Mouse (Mus musculus) MEL (cell line): ENCODE results near the gene Ssh1. TPM values are rescaled to one million over a fixed set of nuclear protein-coding genes. Genes with fewer than 3 reads are reported as not detected.
A peak's percentile ranks its signal among the peaks of the same experiment; 100 is the strongest.

Experiments
- DNase-seq: peaks from one replicate; pipeline ENCODE4 v3.0.0; 2011; ENCODE audit warnings: low read depth, low spot score
- H3K27ac ChIP-seq: 2 replicates; pipeline ENCODE4 v1.5.1; 2012; ENCODE audit warnings: low read depth, mild to moderate bottlenecking, control low read depth, low read length, moderate library complexity; ENCODE audit not compliant: control insufficient read depth
- H3K27me3 ChIP-seq, 2 experiments: fragments of 150-350 bp in 1 of 2; sonication (generic) in 1 of 2; 2 replicates each; pipeline ENCODE4 v1.6.1; 2012; ENCODE audit warnings: low read length in 2 of 2, mild to moderate bottlenecking in 2 of 2, improper control_type of control experiment in 1 of 2, moderate library complexity in 1 of 2; ENCODE audit not compliant: insufficient read depth in 2 of 2, control insufficient read depth in 1 of 2
- H3K36me3 ChIP-seq, 2 experiments: 2 replicates each; pipeline ENCODE4 v1.6.1; 2012 to 2014; ENCODE audit warnings: low read length in 2 of 2, improper control_type of control experiment in 1 of 2, inconsistent platforms in 1 of 2, mild to moderate bottlenecking in 1 of 2; ENCODE audit not compliant: insufficient read depth in 2 of 2, control insufficient read depth in 1 of 2
- H3K4me1 ChIP-seq, 2 experiments: fragments of 150-350 bp in 1 of 2; sonication (generic) in 1 of 2; 2 replicates each; pipeline ENCODE4 v1.6.1; 2012; ENCODE audit warnings: low read length in 2 of 2, improper control_type of control experiment in 1 of 2, mild to moderate bottlenecking in 1 of 2; ENCODE audit not compliant: insufficient read depth in 2 of 2, control insufficient read depth in 1 of 2
- H3K4me3 ChIP-seq, 2 experiments: fragments of 150-350 bp in 1 of 2; sonication (generic) in 1 of 2; 2 replicates each; pipeline ENCODE4 v1.5.1; 2012; ENCODE audit warnings: low read depth in 2 of 2, low read length in 2 of 2, mild to moderate bottlenecking in 2 of 2, moderate library complexity in 2 of 2, control low read depth in 1 of 2, improper control_type of control experiment in 1 of 2; ENCODE audit not compliant: control insufficient read depth in 1 of 2, insufficient read depth in 1 of 2
- H3K79me2 ChIP-seq: 2 replicates; pipeline ENCODE4 v1.6.1; 2012; ENCODE audit warnings: mild to moderate bottlenecking, low read length, moderate library complexity; ENCODE audit not compliant: control insufficient read depth, poor library complexity, insufficient read depth
- H3K9ac ChIP-seq: 2 replicates; pipeline ENCODE4 v1.6.1; 2012; ENCODE audit warnings: low read depth, mild to moderate bottlenecking, control low read depth, low read length, moderate library complexity; ENCODE audit not compliant: control insufficient read depth, poor library complexity, severe bottlenecking
- H3K9me3 ChIP-seq: fragments of 150-350 bp; sonication (generic); replicated peaks from 2 replicates; pipeline ENCODE4 v1.6.1; 2012; ENCODE audit warnings: mild to moderate bottlenecking, low read length, improper control_type of control experiment, moderate library complexity; ENCODE audit not compliant: insufficient read depth
- BHLHE40 ChIP-seq: IDR thresholded peaks from 2 replicates; pipeline ENCODE4 v1.6.1; 2012; ENCODE audit warnings: low read depth, mild to moderate bottlenecking, inconsistent platforms, low read length, improper control_type of control experiment, borderline replicate concordance
- CHD1 ChIP-seq: IDR thresholded peaks from 2 replicates; pipeline ENCODE4 v1.6.1; 2012; ENCODE audit warnings: low read depth, mild to moderate bottlenecking, inconsistent platforms, low read length, improper control_type of control experiment
- CHD2 ChIP-seq: IDR thresholded peaks from 2 replicates; pipeline ENCODE4 v1.6.1; 2011; ENCODE audit warnings: low read length, improper control_type of control experiment
- ELF1 ChIP-seq: IDR thresholded peaks from 2 replicates; pipeline ENCODE4 v1.6.1; 2014; ENCODE audit warnings: low read depth, mild to moderate bottlenecking, inconsistent platforms, low read length, improper control_type of control experiment, moderate library complexity
- EP300 ChIP-seq, 2 experiments: IDR thresholded peaks; 2 replicates each; pipeline ENCODE4 v1.6.1; 2011; ENCODE audit warnings: improper control_type of control experiment in 2 of 2, low read length in 2 of 2, low read depth in 1 of 2, mild to moderate bottlenecking in 1 of 2
- ETS1 ChIP-seq: IDR thresholded peaks from 2 replicates; pipeline ENCODE4 v1.6.1; 2012; ENCODE audit warnings: low read depth, mild to moderate bottlenecking, inconsistent platforms, low read length, improper control_type of control experiment, moderate library complexity
- GATA1 ChIP-seq: IDR thresholded peaks from 2 replicates; pipeline ENCODE4 v1.6.1; 2011; ENCODE audit warnings: low read depth, low read length, improper control_type of control experiment
- HCFC1 ChIP-seq: IDR thresholded peaks from 2 replicates; pipeline ENCODE4 v1.6.1; 2012; ENCODE audit warnings: low read depth, mild to moderate bottlenecking, inconsistent platforms, low read length, improper control_type of control experiment, moderate library complexity
- MAFK ChIP-seq: IDR thresholded peaks from 2 replicates; pipeline ENCODE4 v1.6.1; 2011; ENCODE audit warnings: low read depth, mild to moderate bottlenecking, low read length, improper control_type of control experiment, borderline replicate concordance
- MAX ChIP-seq: IDR thresholded peaks from 2 replicates; pipeline ENCODE4 v1.6.1; 2011; ENCODE audit warnings: low read length, improper control_type of control experiment
- MAZ ChIP-seq: IDR thresholded peaks from 2 replicates; pipeline ENCODE4 v1.6.1; 2012; ENCODE audit warnings: low read depth, mild to moderate bottlenecking, inconsistent platforms, low read length, improper control_type of control experiment
- MEF2A ChIP-seq: IDR thresholded peaks from 2 replicates; pipeline ENCODE4 v1.6.1; 2014; ENCODE audit warnings: low read depth, mild to moderate bottlenecking, inconsistent platforms, low read length, improper control_type of control experiment; ENCODE audit not compliant: poor library complexity, insufficient replicate concordance, severe bottlenecking; ENCODE audit errors: extremely low read depth
- MXI1 ChIP-seq: IDR thresholded peaks from 2 replicates; pipeline ENCODE4 v1.6.1; 2011; ENCODE audit warnings: mild to moderate bottlenecking, low read depth, low read length, improper control_type of control experiment
- MYB ChIP-seq: IDR thresholded peaks from 2 replicates; pipeline ENCODE4 v1.6.1; 2011; ENCODE audit warnings: mild to moderate bottlenecking, low read depth, low read length, improper control_type of control experiment
- MYC ChIP-seq: IDR thresholded peaks from 2 replicates; pipeline ENCODE4 v1.6.1; 2011; ENCODE audit warnings: low read depth, mild to moderate bottlenecking, low read length, improper control_type of control experiment, moderate library complexity
- POLR2A ChIP-seq, 2 experiments: IDR thresholded peaks; 2 replicates each; pipeline ENCODE4 v1.6.1; 2011 to 2012; ENCODE audit warnings: low read length in 2 of 2, mild to moderate bottlenecking in 2 of 2, control low read depth in 1 of 2, improper control_type of control experiment in 1 of 2, low read depth in 1 of 2, moderate library complexity in 1 of 2; ENCODE audit not compliant: control insufficient read depth in 1 of 2, insufficient read depth in 1 of 2, poor library complexity in 1 of 2
- POLR2AphosphoS2 ChIP-seq: IDR thresholded peaks from 2 replicates; pipeline ENCODE4 v1.6.1; 2011; ENCODE audit warnings: low read length, improper control_type of control experiment
- RAD21 ChIP-seq: IDR thresholded peaks from 2 replicates; pipeline ENCODE4 v1.6.1; 2011; ENCODE audit warnings: mild to moderate bottlenecking, low read depth, low read length, improper control_type of control experiment
- RCOR1 ChIP-seq: IDR thresholded peaks from 2 replicates; pipeline ENCODE4 v1.6.1; 2012; ENCODE audit warnings: low read depth, mild to moderate bottlenecking, inconsistent platforms, low read length, improper control_type of control experiment
- SIN3A ChIP-seq: IDR thresholded peaks from 2 replicates; pipeline ENCODE4 v1.6.1; 2012; ENCODE audit warnings: low read length, improper control_type of control experiment, inconsistent platforms
- TAL1 ChIP-seq: IDR thresholded peaks from 2 replicates; pipeline ENCODE4 v1.6.1; 2012; ENCODE audit warnings: mild to moderate bottlenecking, inconsistent platforms, low read length, moderate library complexity, mixed read lengths
- TBP ChIP-seq: IDR thresholded peaks from 2 replicates; pipeline ENCODE4 v1.8.0; 2011; ENCODE audit warnings: low read depth, low read length, improper control_type of control experiment
- TCF12 ChIP-seq: IDR thresholded peaks from 2 replicates; pipeline ENCODE4 v1.6.1; 2014; ENCODE audit warnings: low read depth, mild to moderate bottlenecking, inconsistent platforms, low read length, improper control_type of control experiment, moderate library complexity
- USF2 ChIP-seq, 2 experiments: IDR thresholded peaks; 2 replicates each; pipeline ENCODE4 v1.6.1; 2011 to 2012; ENCODE audit warnings: improper control_type of control experiment in 2 of 2, low read length in 2 of 2, borderline replicate concordance in 1 of 2, inconsistent platforms in 1 of 2, low read depth in 1 of 2, mild to moderate bottlenecking in 1 of 2; ENCODE audit not compliant: insufficient read depth in 1 of 2
- ZMIZ1 ChIP-seq: IDR thresholded peaks from 2 replicates; pipeline ENCODE4 v1.6.1; 2012; ENCODE audit warnings: low read depth, mild to moderate bottlenecking, inconsistent platforms, low read length, improper control_type of control experiment, moderate library complexity
- ZNF384 ChIP-seq: IDR thresholded peaks from 2 replicates; pipeline ENCODE4 v1.6.1; 2012; ENCODE audit warnings: low read depth, mild to moderate bottlenecking, inconsistent platforms, low read length, improper control_type of control experiment
- polyA plus RNA-seq, 2 experiments: library from polyadenylated mRNA; stranded (reverse) in 1 of 2; unstranded in 1 of 2; fragments of >175 nt in 1 of 2; fragments of >200 nt in 1 of 2; gene quantifications; 2 replicates each; pipeline versions ENCODE4 v1.2.1 to v1.2.4; 2012; ENCODE audit warnings: low replicate concordance in 2 of 2, low read depth in 1 of 2; ENCODE audit not compliant: insufficient read length in 2 of 2, insufficient read depth in 1 of 2, missing spikeins in 1 of 2
- total RNA-seq: library from RNA; depleted of rRNA; stranded (reverse); fragments of 300-350 nt; gene quantifications from 2 replicates; pipeline ENCODE4 v1.2.3, GENCODE M21; 2012

Ssh1 gene
- total and polyA plus RNA-seq, 3 experiments: 2.3 to 6.8 TPM; not detected in 1

- H3K9ac ChIP-seq: no peak overlapping the region
- peaks cover 0 to 59% of the 10 kb centered on the region in 2 experiments; a peak in 2 of 4 replicates for H3K36me3 ChIP-seq
- peaks cover 64% of the 10 kb centered on the region for H3K79me2 ChIP-seq
- no peak overlapping the region for H3K4me3 ChIP-seq
- H3K27ac ChIP-seq: no peak overlapping the region
- peaks cover 25 to 55% of the 10 kb centered on the region in 2 experiments for H3K4me1 ChIP-seq
- TF ChIP-seq CHD2 (no peak), ELF1 (no peak), MAFK (no peak), CHD1 (no peak), TCF12 (no peak), MYC (no peak), POLR2A (IDR thresholded peaks at IDR 0.05; ENCODE audit: control insufficient read depth in 1 of 2, insufficient read depth in 1 of 2, low read depth in 1 of 2, low read length in 2 of 2, poor library complexity in 1 of 2) (no peak)
- no peak for DNase-seq
- no peaks in the 10 kb centered on the region for H3K27me3 ChIP-seq
- H3K9me3 ChIP-seq: no peaks in the 10 kb centered on the region
Observed at GRCm38 (mm10) chr5:113904987-113905386, 88.7 kb downstream of the Ssh1 start.

- Histone ChIP-seq H3K9me3 (no peaks in the 10 kb centered on the region), H3K36me3 (peaks cover 0 to 63% of the 10 kb centered on the region in 2 experiments; a peak in 2 of 4 replicates), H3K4me3 (peak overlapping the region; percentile 31 to 33), H3K9ac (peak overlapping the region; percentile 56), H3K27me3 (no peaks in the 10 kb centered on the region), H3K4me1 (peaks cover 24 to 60% of the 10 kb centered on the region in 2 experiments), H3K27ac (peak overlapping the region; percentile 94), H3K79me2 (peaks cover 74% of the 10 kb centered on the region)
- peak; percentile 80 for DNase-seq
- TF ChIP-seq TBP: no peak
- TF ChIP-seq MAFK: peak; percentile 20; the same call in 1 of the 2 replicates
- TF ChIP-seq USF2 (IDR thresholded peaks at IDR 0.05; ENCODE audit: borderline replicate concordance in 1 of 2, insufficient read depth in 1 of 2, low read depth in 1 of 2, low read length in 2 of 2): no peak
- peak; percentile 83 for TF ChIP-seq RCOR1
- peak; percentile 89 for TF ChIP-seq ETS1
- no peak for TF ChIP-seq ZMIZ1
- peak; percentile 90 for TF ChIP-seq SIN3A
- peak; percentile 72 for TF ChIP-seq MXI1
- TF ChIP-seq POLR2AphosphoS2: no peak
- peak in 1 of 2 experiments; percentile 22; a peak in 1 of 4 replicates for TF ChIP-seq POLR2A (IDR thresholded peaks at IDR 0.05; ENCODE audit: control insufficient read depth in 1 of 2, insufficient read depth in 1 of 2, low read depth in 1 of 2, low read length in 2 of 2, poor library complexity in 1 of 2)
- TF ChIP-seq MEF2A: no peak
- peak; percentile 56; the same call in 1 of the 2 replicates for TF ChIP-seq MAZ
- peak; percentile 90 for TF ChIP-seq TCF12
- peak; percentile 68 for TF ChIP-seq TAL1
- TF ChIP-seq CHD1: 0 out of 2 replicates have a peak, but pooled peaks have one; percentile 81
- TF ChIP-seq RAD21: no peak
- TF ChIP-seq HCFC1: peak; percentile 53
- TF ChIP-seq GATA1: peak; percentile 93
- peak; percentile 69 for TF ChIP-seq MYB
- TF ChIP-seq ZNF384: no peak
- TF ChIP-seq BHLHE40: peak; percentile 55; the same call in 1 of the 2 replicates
- TF ChIP-seq EP300 (IDR thresholded peaks at IDR 0.05; ENCODE audit: low read depth in 1 of 2, low read length in 2 of 2): peak; percentile 95 to 96
- TF ChIP-seq MAX: peak; percentile 78
- peak; percentile 55 for TF ChIP-seq MYC
Observed at GRCm38 (mm10) chr5:113902983-113903382, 90.7 kb downstream of the Ssh1 start.
